ENCODE assay signal across 23 mouse cellular contexts in genomic region chr9:31089541-31089940, GRCm38 (mm10).
"Had no signal": no experiment of that assay in that cellular context is flagged by ENCODE, and none has a peak within 500 bp of the region (broad histone marks: within the 10 kb centered on the region; RNA-seq: fewer than 3 reads in every experiment).

No protein-coding gene starts in this region.

- H3K27ac ChIP-seq: gastrocnemius, adult 2 months; heart, embryonic 13.5 days; heart, embryonic 15.5 days; hindbrain, embryonic 10.5 days; hindbrain, embryonic 12.5 days; hindbrain, embryonic 14.5 days; layer of hippocampus, adult 2 months; left cerebral cortex, adult 2 months; limb, embryonic 13.5 days; limb, embryonic 15.5 days had no signal

- H3K36me3 ChIP-seq: heart, embryonic 13.5 days; heart, embryonic 15.5 days; hindbrain, embryonic 10.5 days; hindbrain, embryonic 12.5 days; limb, embryonic 13.5 days; limb, embryonic 15.5 days had no signal

- H3K27me3 ChIP-seq: hindbrain, embryonic 12.5 days; limb, embryonic 15.5 days had no signal

- H3K9me3 ChIP-seq: heart, embryonic 13.5 days; heart, embryonic 15.5 days; hindbrain, embryonic 10.5 days; hindbrain, embryonic 12.5 days; limb, embryonic 13.5 days; limb, embryonic 15.5 days had no signal

- H3K4me3 ChIP-seq: gastrocnemius, adult 2 months; heart, embryonic 13.5 days; heart, embryonic 15.5 days; hindbrain, embryonic 10.5 days; hindbrain, embryonic 12.5 days; layer of hippocampus, adult 2 months; left cerebral cortex, adult 2 months; limb, embryonic 13.5 days; limb, embryonic 15.5 days had no signal

- ATAC-seq: forebrain, embryonic 16.5 days; hindbrain, embryonic 16.5 days; inflammation-experienced regulatory T-cells, adult 6 months; intestine, embryonic 16.5 days had no signal

- DNase-seq: gastrocnemius, adult 2 months; gastrocnemius, postnatal 10 days; gastrocnemius, postnatal 25 days; heart, adult 18-20 months; heart, postnatal 14 days; kidney, adult 18-20 months; kidney, adult 8-10 months; kidney, postnatal 10 days; kidney, postnatal 4 days had no signal

- H3K9ac ChIP-seq: heart, embryonic 13.5 days; heart, embryonic 15.5 days; hindbrain, embryonic 12.5 days; hindbrain, embryonic 14.5 days; limb, embryonic 13.5 days; limb, embryonic 15.5 days had no signal

- H3K4me2 ChIP-seq: heart, embryonic 11.5 days; hindbrain, embryonic 12.5 days; hindbrain, embryonic 14.5 days; limb, embryonic 13.5 days; limb, embryonic 15.5 days had no signal

- H3K4me1 ChIP-seq: heart, embryonic 13.5 days; hindbrain, embryonic 12.5 days had no signal
